Mouse (Mus musculus): ENCODE results near the gene Fbxl13. TPM values are rescaled to one million over a fixed set of nuclear protein-coding genes. Genes with fewer than 3 reads are reported as not detected.
"Not testable (repeated sequence)": the region's sequence is repeated elsewhere in the genome, so short reads cannot be mapped to it uniquely, and the experiment has no call there.

Fbxl13 gene
- polyA plus RNA-seq, 1 experiment from 2014 or later, result 0.46 TPM

DNA sequence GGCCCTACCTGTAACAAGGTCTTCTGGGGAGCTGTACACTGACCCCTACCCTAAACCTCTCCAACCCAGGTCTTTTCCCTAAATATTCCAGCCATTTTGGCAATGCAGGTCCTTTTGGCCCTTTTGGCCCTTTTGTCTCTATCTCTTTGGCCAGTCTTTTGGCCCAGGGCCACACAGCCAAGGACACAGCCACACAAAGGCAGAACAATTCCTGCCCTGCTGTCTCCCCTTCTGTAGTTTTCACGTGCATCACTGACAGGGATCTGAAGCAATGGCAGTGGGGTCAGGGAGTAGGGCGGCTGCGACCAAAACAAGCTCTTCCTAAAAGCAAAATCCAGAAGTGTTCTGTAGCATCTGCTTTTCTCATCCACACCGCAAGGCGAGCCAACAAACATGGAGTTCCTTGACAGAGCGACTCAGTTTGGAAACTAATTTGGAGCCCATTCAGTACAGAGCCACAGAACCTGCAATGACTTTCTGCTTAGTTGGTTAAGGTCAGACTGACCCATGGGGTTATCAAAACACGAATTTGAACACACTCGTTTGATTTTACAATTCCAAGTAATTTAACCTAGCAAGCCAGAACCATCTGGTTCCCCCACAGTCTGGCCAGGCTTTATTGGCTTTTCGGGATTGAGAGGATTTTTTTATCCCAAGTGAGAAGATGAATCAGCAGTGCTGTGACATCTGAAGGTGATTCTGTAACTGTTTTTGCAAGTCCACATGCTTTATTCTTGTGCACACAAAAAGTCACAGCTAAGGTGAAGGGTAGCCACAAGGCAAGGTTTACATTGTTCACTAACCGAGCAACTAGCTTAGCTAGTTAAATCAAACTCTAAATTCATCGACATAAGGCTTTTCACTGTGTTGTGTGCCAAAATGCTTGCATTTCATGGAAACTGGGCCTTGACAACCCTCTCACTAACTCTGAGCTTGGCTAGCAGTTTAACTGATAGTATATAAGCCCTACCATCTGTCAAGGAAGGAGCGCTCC is 36.8 kb downstream of the Fbxl13 start:
- Histone ChIP-seq H3K27me3 (ENCODE audit: insufficient read depth, low read length) (no peaks in the 10 kb centered on the region), H3K9me3 (replicated peaks; ENCODE audit: low read length) (no peaks in the 10 kb centered on the region), H3K4me1 (replicated peaks; ENCODE audit: insufficient read depth, low read length) (0 out of 2 replicates have a peak, but pooled peaks cover 5% of the 10 kb centered on the region), H3K4me2 (ENCODE audit: low read length) (no peak overlapping the region), H3K36me3 (ENCODE audit: insufficient read depth, low read length) (no peaks in the 10 kb centered on the region), H3K27ac (no peak overlapping the region), H3K9ac (ENCODE audit: low read depth, low read length) (no peak overlapping the region), H3K4me3 (replicated peaks; ENCODE audit: low read depth, low read length) (no peak overlapping the region)
- DNase-seq (ENCODE audit: low spot score) (peak; percentile 56), ATAC-seq (replicated peaks; ENCODE audit: low FRiP score, low read depth) (no peak)
- WGBS, result 33% methylated on average over 12 of the region's 12 CpGs
- no peak for TF ChIP-seq CTCF (IDR thresholded peaks at IDR 0.05; ENCODE audit: low read depth)

DNA sequence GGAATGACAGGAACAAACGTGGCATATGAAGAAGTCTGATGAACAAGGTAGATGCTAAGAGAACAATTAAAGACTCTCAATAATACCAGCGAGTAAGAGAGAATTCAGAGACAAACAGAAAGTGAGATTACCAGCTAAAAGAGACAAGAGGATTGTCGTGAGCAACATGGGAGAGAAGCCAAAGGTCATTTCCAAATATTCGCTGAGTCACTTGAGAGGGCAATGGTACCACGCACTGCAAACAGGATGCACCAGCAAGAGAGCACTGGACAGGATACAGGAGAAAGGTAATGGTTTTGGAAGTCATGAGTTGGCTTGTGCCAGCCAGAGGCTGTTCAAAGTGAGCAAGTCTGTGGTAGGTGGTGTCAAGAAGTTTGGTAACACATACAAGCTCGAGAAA is 39.5 kb downstream of the Fbxl13 start:
- 0 out of 2 replicates have a peak, but pooled peaks cover 5% of the 10 kb centered on the region for H3K4me1 ChIP-seq (replicated peaks; ENCODE audit: insufficient read depth, low read length)
- ATAC-seq (replicated peaks; ENCODE audit: low FRiP score, low read depth) (no peak), DNase-seq (ENCODE audit: low spot score) (no peak)
- 70% methylated on average over 6 of the region's 6 CpGs for WGBS
- no peak for TF ChIP-seq CTCF (IDR thresholded peaks at IDR 0.05; ENCODE audit: low read depth)
- H3K4me2 ChIP-seq (ENCODE audit: low read length), result no peak overlapping the region
- H3K27ac ChIP-seq, result no peak overlapping the region
- no peak overlapping the region for H3K9ac ChIP-seq (ENCODE audit: low read depth, low read length)
- no peak overlapping the region for H3K4me3 ChIP-seq (replicated peaks; ENCODE audit: low read depth, low read length)
- H3K36me3 ChIP-seq (ENCODE audit: insufficient read depth, low read length), result no peaks in the 10 kb centered on the region
- no peaks in the 10 kb centered on the region for H3K9me3 ChIP-seq (replicated peaks; ENCODE audit: low read length)
- H3K27me3 ChIP-seq (ENCODE audit: insufficient read depth, low read length), result no peaks in the 10 kb centered on the region

DNA sequence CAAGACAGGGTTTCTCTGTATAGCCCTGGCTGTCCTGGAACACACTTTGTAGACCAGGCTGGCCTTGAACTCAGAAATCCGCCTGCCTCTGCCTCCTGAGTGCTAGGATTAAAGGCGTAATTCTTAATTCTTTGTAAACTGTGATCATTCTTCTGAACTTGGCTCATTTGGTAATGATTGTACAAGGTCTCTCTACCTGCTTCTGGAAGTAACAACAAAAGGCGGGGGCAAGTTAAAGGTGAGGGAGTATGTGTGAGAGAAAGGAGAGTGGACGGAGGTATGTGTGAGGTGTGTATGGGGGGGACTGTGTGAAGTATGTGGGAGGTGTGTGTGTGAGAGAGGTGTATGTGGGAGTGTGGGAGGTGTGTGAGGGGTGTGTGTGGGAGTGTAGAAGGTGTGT is 45.5 kb downstream of the Fbxl13 start:
- Histone ChIP-seq H3K36me3 (ENCODE audit: insufficient read depth, low read length) (no peaks in the 10 kb centered on the region), H3K9me3 (replicated peaks; ENCODE audit: low read length) (no peaks in the 10 kb centered on the region), H3K27ac (no peak overlapping the region), H3K4me2 (ENCODE audit: low read length) (no peak overlapping the region), H3K9ac (ENCODE audit: low read depth, low read length) (no peak overlapping the region), H3K4me3 (replicated peaks; ENCODE audit: low read depth, low read length) (no peak overlapping the region), H3K4me1 (replicated peaks; ENCODE audit: insufficient read depth, low read length) (no peaks in the 10 kb centered on the region), H3K27me3 (ENCODE audit: insufficient read depth, low read length) (no peaks in the 10 kb centered on the region)
- TF ChIP-seq CTCF (IDR thresholded peaks at IDR 0.05; ENCODE audit: low read depth), result no peak
- no peak for DNase-seq (ENCODE audit: low spot score)
- 85% methylated on average over 4 of the region's 4 CpGs for WGBS
- ATAC-seq (replicated peaks; ENCODE audit: low FRiP score, low read depth), result no peak

DNA sequence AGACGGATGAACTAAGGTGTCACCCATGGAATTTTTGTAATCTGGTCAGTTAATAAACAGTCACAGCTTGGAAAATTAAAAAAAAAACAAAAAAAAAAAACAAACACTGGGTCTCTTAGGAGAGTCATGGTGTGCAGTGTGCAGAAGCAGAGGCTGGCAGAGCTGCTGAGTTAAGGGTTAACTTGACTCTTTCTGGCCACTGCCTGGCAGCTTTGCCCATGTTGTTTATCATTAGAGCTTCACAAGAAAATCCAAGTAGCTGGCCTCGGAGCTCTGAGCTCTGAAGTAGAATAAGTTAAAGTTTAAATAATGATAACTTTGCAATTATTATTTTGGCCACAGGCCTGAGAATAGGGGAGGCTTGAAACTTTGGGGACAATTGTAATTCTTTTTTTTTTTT is 45.9 kb downstream of the Fbxl13 start:
- ATAC-seq (replicated peaks; ENCODE audit: low FRiP score, low read depth); H3K9ac ChIP-seq (ENCODE audit: low read depth, low read length); H3K36me3 ChIP-seq (ENCODE audit: insufficient read depth, low read length); H3K4me2 ChIP-seq (ENCODE audit: low read length); H3K27ac ChIP-seq; H3K9me3 ChIP-seq (replicated peaks; ENCODE audit: low read length); H3K4me3 ChIP-seq (replicated peaks; ENCODE audit: low read depth, low read length); H3K4me1 ChIP-seq (replicated peaks; ENCODE audit: insufficient read depth, low read length); DNase-seq (ENCODE audit: low spot score); H3K27me3 ChIP-seq (ENCODE audit: insufficient read depth, low read length): not testable (repeated sequence)
- WGBS, result 58% methylated on average over 2 of the region's 2 CpGs

DNA sequence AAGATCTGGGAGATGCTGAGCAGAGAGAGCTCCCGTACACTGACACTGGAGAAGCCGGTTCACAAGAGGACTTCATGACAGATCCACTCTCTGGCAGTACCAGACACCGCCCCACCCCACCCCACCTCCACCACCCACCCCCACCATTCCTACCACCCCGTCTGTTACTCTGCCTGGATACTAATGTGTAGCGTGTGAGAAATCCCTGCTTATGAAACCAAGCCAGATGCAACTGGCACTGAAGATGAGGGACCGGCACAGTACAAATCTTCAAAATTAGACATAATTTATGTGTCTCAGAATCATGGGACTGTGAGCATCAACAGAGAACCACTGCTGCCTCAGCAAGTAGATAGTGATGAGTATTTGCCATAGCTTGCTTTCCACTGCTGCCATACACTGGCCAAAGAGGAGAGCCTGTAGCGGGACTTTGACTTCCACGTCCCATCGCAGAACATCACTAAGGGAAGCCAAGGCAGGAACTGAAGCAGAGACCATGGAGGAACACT is 52.2 kb downstream of the Fbxl13 start:
- no peak overlapping the region for H3K4me2 ChIP-seq (ENCODE audit: low read length)
- H3K36me3 ChIP-seq (ENCODE audit: insufficient read depth, low read length), result no peaks in the 10 kb centered on the region
- no peak overlapping the region for H3K27ac ChIP-seq
- H3K9me3 ChIP-seq (replicated peaks; ENCODE audit: low read length), result no peaks in the 10 kb centered on the region
- H3K9ac ChIP-seq (ENCODE audit: low read depth, low read length), result no peak overlapping the region
- H3K4me1 ChIP-seq (replicated peaks; ENCODE audit: insufficient read depth, low read length), result no peaks in the 10 kb centered on the region
- no peaks in the 10 kb centered on the region for H3K27me3 ChIP-seq (ENCODE audit: insufficient read depth, low read length)
- DNase-seq (ENCODE audit: low spot score) (no peak), ATAC-seq (replicated peaks; ENCODE audit: low FRiP score, low read depth) (no peak)
- no peak for TF ChIP-seq CTCF (IDR thresholded peaks at IDR 0.05; ENCODE audit: low read depth)
- 90% methylated on average over 9 of the region's 9 CpGs for WGBS
- H3K4me3 ChIP-seq (replicated peaks; ENCODE audit: low read depth, low read length), result no peak overlapping the region

DNA sequence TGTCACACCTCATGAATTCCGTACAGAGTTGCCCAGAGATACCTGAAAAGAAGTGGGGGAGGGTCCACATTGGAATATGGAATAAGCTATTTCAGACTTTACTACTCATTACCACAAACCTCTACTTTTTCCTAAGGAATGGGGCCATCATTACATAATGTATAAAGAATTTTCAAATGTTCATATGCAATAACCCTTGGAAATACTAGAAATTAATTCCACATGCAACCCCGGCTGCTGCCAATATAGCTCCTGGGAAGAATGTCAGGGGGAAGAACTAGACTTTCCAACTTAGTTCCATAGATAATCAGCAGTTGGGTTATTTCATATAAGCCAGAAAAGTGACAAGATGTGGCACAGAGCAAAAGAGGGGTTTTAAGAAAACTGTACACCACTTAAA is 53.3 kb downstream of the Fbxl13 start:
- ATAC-seq (replicated peaks; ENCODE audit: low FRiP score, low read depth) (no peak), DNase-seq (ENCODE audit: low spot score) (no peak)
- H3K4me1 ChIP-seq (replicated peaks; ENCODE audit: insufficient read depth, low read length), result no peaks in the 10 kb centered on the region
- no peak for TF ChIP-seq CTCF (IDR thresholded peaks at IDR 0.05; ENCODE audit: low read depth)
- no peaks in the 10 kb centered on the region for H3K36me3 ChIP-seq (ENCODE audit: insufficient read depth, low read length)
- H3K9ac ChIP-seq (ENCODE audit: low read depth, low read length), result no peak overlapping the region
- no peak overlapping the region for H3K4me3 ChIP-seq (replicated peaks; ENCODE audit: low read depth, low read length)
- WGBS, result 69% methylated on average over 2 of the region's 2 CpGs
- H3K27me3 ChIP-seq (ENCODE audit: insufficient read depth, low read length), result no peaks in the 10 kb centered on the region
- H3K27ac ChIP-seq, result no peak overlapping the region
- H3K9me3 ChIP-seq (replicated peaks; ENCODE audit: low read length), result no peaks in the 10 kb centered on the region
- H3K4me2 ChIP-seq (ENCODE audit: low read length), result no peak overlapping the region

All from kidney, postnatal 0 days (tissue).